Mouse (Mus musculus) embryo, embryonic 11.5 days (tissue): Measurements from ENCODE around the gene Lrrc18.
A peak's percentile ranks its signal among the peaks of the same experiment; 100 is the strongest.

Experiments used
- DNase-seq: peaks from one replicate; pipeline ENCODE4 v3.0.0-alpha.2; 2012; ENCODE audit warnings: low read depth, low spot score

Lrrc18 gene

DNA sequence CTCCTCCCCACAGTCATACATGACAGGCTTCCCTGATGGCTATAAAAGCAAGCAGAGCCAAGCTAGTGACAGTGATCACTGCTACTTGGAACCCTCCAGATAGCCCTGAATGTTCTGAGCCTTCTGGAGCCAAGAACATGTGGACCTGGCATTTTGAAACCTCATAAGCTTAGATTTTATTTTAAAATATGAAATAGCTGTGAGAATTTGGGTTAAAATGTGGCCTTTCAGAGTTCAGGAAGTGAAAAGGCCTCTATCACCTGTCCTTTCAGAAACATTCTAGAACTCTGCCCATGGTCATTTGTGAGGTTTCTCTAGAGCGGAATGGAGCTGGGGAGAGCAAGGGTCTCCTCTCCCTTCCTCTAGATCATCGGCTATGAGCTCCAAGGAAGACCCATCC lies at the start of gene Lrrc18:
Lrrc18 (plus strand) TSS at position 301 of the 400 bp plus-strand sequence.
- DNase-seq = no peak

GRCm38 (mm10) chr14:32947512-32947911 lies 43.7 kb upstream of the Lrrc18 start:
- DNase-seq = no peak

DNA sequence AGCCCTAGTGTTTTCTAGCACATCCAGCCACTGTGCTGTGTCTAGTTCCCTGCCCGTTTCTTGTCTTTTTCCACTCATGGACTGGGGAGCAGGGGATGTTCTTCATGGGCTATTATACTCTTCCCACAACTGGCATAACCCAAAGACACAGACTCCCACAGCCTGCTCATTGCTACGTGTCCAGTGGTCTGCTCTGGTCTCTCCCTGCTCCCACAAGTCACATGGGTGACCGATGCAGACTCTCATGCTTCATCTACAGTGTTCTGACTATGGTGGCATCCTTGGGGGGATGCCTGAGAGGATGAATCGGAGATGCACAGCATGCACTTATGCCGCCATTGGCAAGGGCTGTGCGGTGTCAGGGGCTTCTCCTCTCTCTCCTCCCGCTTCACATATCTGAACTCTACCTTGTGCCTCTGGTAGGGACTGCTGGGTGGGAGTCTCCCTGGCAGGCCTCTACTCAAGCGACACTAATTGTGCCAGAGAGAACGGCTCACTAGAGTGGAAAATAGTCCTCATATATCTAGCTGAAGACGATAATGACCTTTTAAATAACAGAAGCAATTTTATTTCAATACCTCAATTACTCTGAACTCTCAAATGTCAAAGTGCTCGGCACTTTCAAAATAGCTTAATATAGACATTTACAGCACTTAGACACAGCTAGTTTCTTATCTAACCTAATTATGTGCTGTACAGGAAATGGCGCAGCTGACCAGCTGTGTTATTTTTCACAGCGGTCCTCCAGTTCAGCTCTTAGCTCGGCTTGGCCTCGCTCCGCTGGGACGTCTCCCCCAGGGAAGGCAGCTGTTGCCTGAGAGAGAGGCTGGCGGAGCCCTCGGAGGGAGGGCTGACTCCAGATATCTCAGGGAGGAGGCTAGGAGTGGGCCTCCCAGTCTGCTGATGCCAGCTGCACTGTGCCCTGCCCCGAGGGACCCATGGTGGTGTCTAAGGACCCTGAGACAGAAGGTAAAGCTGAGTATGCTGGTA lies 40.6 kb upstream of the Lrrc18 start:
- DNase-seq = peak; percentile 9

DNA sequence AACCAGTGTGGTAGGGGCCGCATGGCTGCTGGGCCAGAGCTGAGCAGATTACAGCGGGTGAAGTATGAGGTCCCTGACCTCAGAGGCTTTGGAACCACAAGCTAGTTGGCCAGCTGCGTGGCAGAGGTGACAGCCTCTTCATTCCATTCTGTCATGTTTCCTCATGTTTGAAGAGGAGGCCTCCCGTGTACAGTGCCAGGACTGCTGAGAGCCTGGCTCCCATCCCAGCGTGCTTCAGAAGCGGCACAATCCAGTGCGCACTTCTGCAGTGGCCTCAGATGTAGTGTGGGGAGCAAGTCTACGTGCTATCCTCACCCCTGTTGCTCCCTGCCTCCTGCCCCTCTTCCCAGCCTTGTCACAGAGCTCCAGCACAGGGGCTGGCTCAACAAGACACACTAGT lies 34.7 kb upstream of the Lrrc18 start:
- DNase-seq = no peak

DNA sequence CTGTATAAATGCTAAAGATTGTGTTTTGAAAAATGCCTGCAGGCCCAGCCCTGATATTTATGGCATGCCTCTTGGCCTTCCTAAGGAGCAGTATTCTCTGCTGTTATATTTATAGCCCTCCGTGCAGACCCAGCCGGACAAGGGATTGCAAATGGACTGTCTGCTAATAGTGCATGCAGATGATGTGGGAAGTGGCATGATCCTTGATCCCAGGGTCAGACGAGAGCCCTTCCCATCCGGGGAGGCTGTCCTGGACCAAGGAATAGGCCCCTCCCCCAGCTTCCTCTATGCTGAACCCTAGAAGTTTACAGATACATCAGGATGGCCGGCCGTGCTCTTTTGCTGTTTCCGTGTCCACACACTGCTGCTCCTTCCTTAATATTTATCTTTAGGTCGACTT lies 32.5 kb upstream of the Lrrc18 start:
- DNase-seq = no peak

DNA sequence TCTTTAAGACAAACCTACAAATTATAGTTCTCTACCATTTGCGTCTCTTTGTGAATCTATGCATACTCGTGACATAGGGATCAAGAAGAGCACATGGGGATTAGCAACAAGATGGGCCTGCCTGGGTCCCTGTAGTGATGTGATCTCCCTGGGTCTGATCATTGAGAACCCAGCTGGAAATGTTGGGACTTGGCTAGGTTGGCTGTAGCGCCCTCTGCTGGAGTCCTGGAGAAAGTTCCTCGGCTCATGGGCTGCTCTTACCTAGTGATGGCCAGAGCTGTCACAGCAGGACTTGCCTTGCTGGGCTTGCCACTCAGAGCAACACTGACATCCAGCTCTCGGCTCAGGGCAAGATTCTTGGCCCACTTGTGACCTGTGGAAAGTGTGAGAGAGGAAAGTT lies 30.7 kb upstream of the Lrrc18 start:
- peak; percentile 37 for DNase-seq

DNA sequence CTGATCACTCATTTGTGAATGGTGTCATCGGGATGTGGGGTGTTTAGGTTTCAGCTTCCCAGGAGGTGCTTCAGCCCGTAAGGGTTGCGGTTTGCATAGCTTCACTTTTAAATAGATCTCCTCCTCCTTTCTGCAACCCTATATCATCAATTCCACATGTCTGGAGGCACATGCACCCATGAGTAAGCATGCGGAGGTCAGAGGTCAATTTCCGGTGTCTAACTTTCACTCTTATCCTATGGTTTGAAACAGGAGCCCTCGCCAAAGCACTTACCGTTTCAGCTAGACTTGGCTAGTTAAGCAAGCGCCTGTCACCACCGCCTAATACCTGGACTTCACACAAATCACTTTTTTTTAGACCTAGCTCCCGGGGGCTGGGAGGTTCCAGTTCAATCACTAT lies 26.4 kb upstream of the Lrrc18 start:
- no peak for DNase-seq

- DNase-seq = no peak
Observed at GRCm38 (mm10) chr14:32970700-32971099, 20.5 kb upstream of the Lrrc18 start.

GRCm38 (mm10) chr14:32984176-32984738 lies 6.9 kb upstream of the Lrrc18 start:
- no peak for DNase-seq

DNA sequence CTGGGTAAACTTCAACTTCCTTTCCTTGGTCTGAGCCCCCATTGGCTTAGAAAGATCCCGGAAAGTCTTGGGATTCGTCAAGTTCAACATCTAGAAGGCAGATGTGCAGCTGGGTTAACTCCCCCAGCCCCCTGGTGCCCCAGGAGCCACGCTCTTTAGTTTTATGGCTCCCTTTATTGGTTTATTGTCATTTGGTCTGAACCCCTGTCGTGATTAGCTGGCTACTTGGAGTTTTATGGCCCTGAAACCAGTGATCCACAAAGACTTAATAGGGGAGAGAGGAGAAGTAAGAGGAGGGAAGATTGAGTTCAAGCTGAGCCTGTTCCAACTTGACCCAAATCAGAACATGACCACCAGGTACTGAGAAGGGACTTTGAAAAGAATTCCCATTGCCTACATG lies 4.5 kb upstream of the Lrrc18 start:
- no peak for DNase-seq

GRCm38 (mm10) chr14:32994954-32995636 lies 3.9 kb downstream of the Lrrc18 start:
- peak; percentile 39 for DNase-seq

DNA sequence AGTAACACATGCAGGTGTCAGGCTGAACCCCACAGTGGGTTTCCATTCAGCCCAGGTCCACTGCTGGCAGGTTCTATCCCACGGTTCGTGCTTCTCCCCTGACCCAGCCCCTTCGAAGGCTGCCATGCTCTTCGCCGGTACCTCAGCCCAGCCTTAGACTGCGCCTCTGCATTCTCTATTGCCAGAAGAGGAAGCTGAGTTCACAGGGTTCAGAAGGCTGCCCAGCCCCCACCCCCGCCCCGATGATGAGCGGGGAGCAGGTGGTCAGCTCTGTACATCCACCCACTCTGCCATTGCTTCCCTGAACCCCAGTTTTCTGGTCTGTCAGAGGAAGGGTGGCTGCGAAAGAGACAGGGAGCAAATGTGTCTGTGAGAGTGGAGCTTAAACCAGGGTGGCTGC lies 8.3 kb downstream of the Lrrc18 start:
- no peak for DNase-seq

DNA sequence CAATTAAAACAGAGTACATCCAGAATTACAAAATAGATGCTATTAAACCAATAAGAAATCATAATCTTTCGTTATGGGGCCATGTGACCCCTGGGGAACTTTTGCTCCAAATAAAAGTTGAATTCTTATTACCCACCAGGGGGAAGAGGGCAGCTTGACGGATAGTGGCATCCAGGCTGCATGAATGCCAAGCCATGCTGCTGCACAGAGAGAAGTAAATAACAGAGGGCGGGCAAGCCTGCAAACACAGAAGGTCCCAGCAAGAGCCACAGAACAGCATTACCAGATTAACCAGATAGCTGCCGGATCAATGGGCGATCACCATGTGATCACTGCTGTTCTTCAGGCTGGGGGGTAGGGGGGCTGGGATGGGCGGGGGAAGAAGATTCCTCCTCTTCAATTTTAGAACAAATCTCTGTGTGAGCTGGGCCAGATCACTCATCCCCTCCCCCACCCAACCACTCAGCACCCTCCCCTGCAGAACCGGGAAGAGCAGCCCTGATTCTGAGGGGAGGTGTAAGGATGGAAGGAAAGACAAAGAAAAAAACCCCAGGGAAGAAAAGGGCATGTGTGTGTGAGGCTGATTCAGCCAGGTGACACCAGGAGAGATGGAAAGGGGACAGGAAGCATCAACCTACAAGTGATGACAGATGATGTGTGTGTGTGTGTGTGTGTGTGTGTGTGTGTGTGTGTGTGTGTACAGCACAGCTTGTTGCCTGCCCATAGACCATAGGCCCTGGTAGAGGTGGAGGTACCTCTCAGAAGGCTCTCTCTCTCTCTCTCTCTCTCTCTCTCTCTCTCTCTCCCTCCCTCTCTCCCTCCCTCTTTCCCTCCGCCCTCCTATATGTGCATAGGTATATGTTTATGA lies 9.2 kb downstream of the Lrrc18 start:
- DNase-seq = no peak

DNA sequence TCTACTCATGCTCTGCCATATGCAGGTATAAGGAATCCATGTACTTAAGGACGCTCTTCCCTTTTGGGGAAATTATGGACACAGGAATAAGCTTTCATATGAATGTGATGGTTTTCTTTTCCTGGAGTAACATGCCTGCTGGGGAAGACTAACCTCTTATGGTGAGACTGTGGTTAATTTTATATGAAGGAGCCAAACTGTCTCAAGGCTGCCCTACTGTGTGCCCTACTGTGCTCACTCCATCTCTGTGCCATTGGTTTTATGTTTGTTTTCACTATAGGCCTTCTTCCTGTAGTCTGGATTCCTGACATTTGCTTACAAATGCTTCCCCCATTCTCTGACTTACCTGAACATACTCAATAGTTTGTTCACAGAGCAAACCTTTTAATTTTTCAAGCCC lies 13.9 kb downstream of the Lrrc18 start:
- no peak for DNase-seq

- DNase-seq = no peak
Observed at GRCm38 (mm10) chr14:33007638-33008037, 16.5 kb downstream of the Lrrc18 start.

DNA sequence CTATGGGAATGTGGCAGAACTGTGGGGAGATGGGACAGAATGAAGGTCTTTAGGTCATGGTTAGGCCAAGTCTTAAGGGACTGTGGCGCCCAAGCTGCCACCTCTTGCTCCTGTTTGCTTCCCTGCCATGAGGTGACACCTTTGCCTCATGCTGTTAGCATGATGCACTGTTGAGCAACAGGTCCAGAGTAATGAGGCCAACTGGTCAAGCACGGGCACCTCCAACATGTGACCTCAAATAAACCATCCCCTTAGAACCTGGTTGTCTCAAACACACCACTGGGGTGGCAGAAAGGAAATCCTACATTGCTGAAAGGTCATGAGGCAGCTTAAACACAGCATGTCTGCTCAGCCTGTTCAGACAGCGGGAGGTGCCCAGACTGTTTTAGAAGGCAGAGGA lies 27.9 kb downstream of the Lrrc18 start:
- no peak for DNase-seq

DNA sequence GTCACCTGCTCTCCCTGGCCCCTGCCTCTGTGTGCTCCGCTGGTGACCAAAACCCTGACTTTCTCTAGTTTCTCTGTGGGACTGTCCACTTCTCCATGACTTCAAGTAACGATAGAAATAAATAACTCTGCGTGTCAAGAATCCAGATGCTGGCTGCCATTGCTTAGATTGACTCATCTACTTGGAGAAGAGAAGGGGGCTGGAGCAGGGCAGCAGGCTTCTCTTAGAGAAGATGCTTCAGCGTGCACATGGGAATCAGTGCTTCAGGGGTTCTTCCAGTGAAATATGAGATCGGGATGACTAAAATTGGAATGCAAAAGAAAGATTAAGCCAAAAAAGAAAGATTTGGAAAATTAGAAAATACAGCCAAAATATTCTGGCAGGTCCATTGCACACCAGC lies 28.4 kb downstream of the Lrrc18 start:
- no peak for DNase-seq

DNA sequence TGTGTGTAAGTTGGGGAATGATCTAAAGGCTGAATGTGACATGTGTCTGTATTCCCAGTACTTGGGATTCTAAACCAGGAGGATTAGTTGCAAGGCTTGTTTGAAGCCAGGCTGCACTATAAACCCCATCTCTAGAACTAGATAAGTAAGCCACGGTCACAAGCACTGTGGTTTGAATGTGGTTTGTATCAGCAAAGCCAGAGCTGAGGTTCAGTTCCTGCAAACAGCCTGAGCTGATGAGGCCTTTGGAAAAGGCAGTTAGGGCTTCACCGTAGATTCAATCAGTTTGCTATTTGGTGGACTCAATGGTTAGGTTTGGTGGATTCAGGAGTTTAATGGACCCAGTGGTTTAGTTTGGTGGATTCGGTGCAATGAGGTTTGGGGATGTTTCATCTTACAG lies 39.7 kb downstream of the Lrrc18 start:
- no peak for DNase-seq

DNA sequence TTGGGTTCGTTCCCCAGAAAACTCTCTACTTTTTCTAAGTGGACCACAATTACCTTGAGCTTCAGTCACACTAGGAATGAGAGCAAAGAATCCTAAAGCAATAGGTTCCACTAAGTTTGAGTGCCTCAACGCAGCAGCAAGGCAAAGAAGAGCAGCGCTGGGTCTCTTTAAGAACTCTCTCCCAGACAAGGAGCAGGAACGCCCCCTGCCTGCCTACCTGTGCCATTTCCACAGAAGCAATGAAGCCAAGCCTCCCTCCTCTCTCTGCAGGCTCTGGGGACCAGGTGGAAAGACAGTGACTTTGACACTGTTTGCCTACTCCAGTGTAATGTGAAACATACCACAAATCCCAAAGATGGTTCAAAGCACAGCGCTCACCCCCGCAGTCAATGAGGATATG lies 42.2 kb downstream of the Lrrc18 start:
- DNase-seq = peak; percentile 16

DNA sequence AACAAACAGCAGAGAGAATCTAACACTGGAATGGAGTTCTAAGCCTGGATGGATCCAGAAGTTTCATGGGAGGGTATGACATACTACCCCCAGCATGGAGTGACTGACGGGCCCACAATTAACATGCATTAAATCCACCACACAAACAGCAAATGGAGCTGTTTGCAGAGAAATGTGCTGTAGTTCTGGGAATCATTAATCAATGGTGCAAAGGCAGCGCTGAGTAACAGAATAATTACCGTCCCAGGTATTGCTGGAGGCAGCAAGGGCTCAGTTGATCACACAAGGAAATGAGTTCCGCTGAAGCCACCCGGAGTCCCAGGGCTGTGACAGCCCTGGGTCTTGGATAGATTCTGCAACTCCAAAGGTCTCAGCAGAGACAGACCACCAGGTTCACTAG lies 44.2 kb downstream of the Lrrc18 start:
- no peak for DNase-seq

GRCm38 (mm10) chr14:33036811-33037210 lies 45.6 kb downstream of the Lrrc18 start:
- DNase-seq = peak; percentile 3

DNA sequence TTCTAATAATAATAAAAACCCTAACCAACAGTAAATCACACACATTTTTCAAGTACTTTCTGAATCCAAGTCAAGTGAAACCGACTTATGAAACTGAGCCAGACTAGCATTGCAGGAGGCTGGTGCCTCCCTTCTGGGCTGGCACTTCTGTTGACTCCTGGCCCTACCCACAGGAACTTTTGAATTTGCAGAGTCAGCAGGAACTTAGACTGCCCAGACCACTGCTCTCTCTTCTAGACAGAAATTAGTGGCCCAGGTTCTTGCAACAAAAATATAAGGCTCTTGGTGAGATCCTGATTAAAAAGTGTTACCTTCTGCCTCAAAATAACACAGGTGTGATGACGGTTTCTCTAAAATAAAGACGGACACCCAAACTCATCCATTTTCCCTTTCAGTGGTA lies 54.0 kb downstream of the Lrrc18 start:
- no peak for DNase-seq
